Mouse (Mus musculus): Measurements from ENCODE around the gene Izumo2.

Gene Izumo2

GRCm38 (mm10) chr7:44708574-44708973 lies at the start of gene Izumo2:
Gene Izumo2, plus strand, starts transcription at chr7:44708742.
- no peak for DNase-seq

GRCm38 (mm10) chr7:44661219-44661618 lies 47.3 kb upstream of the Izumo2 start:
- DNase-seq: no peak

GRCm38 (mm10) chr7:44662168-44662567 lies 46.4 kb upstream of the Izumo2 start:
- DNase-seq: peak; percentile 77

- no peak for DNase-seq
Observed at GRCm38 (mm10) chr7:44662569-44662968, 46.0 kb upstream of the Izumo2 start.

GRCm38 (mm10) chr7:44663546-44663945 lies 45.0 kb upstream of the Izumo2 start:
- DNase-seq: no peak

- DNase-seq: no peak
Observed at GRCm38 (mm10) chr7:44664731-44665130, 43.8 kb upstream of the Izumo2 start.

- no peak for DNase-seq
Observed at GRCm38 (mm10) chr7:44666462-44666861, 42.1 kb upstream of the Izumo2 start.

GRCm38 (mm10) chr7:44667996-44668738 lies 40.4 kb upstream of the Izumo2 start:
- DNase-seq: no peak

GRCm38 (mm10) chr7:44669103-44669502 lies 39.4 kb upstream of the Izumo2 start:
- DNase-seq: peak; percentile 75

- DNase-seq: peak; percentile 91
Observed at GRCm38 (mm10) chr7:44670803-44671202, 37.7 kb upstream of the Izumo2 start, which contains the start of gene Myh14. Gene Myh14, minus strand, starts transcription at chr7:44670843.

- peak; percentile 61 for DNase-seq
Observed at GRCm38 (mm10) chr7:44672193-44672592, 36.3 kb upstream of the Izumo2 start.

- no peak for DNase-seq
Observed at GRCm38 (mm10) chr7:44674511-44674910, 34.0 kb upstream of the Izumo2 start.

- DNase-seq: no peak
Observed at GRCm38 (mm10) chr7:44675171-44675570, 33.4 kb upstream of the Izumo2 start.

GRCm38 (mm10) chr7:44676126-44676525 lies 32.4 kb upstream of the Izumo2 start:
- no peak for DNase-seq

GRCm38 (mm10) chr7:44676611-44677010 lies 31.9 kb upstream of the Izumo2 start:
- no peak for DNase-seq

GRCm38 (mm10) chr7:44683656-44684055 lies 24.9 kb upstream of the Izumo2 start:
- peak; percentile 45 for DNase-seq

GRCm38 (mm10) chr7:44685531-44686402 lies 22.8 kb upstream of the Izumo2 start:
- DNase-seq: peak; percentile 32

- DNase-seq: no peak
Observed at GRCm38 (mm10) chr7:44688890-44689289, 19.7 kb upstream of the Izumo2 start.

- no peak for DNase-seq
Observed at GRCm38 (mm10) chr7:44689331-44689730, 19.2 kb upstream of the Izumo2 start.

GRCm38 (mm10) chr7:44693427-44694175 lies 14.9 kb upstream of the Izumo2 start:
- no peak for DNase-seq

- DNase-seq: no peak
Observed at GRCm38 (mm10) chr7:44695223-44695622, 13.3 kb upstream of the Izumo2 start.

- peak; percentile 77 for DNase-seq
Observed at GRCm38 (mm10) chr7:44697191-44697710, 11.3 kb upstream of the Izumo2 start.

GRCm38 (mm10) chr7:44697980-44698379 lies 10.6 kb upstream of the Izumo2 start:
- no peak for DNase-seq
